Mouse (Mus musculus): Measurements from ENCODE around the gene Spint4. TPM values are rescaled to one million over a fixed set of nuclear protein-coding genes. Genes with fewer than 3 reads are reported as not detected.
A peak's percentile ranks its signal among the peaks of the same experiment; 100 is the strongest.

The Spint4 gene
- polyA plus RNA-seq, 1 experiment from 2014 or later = not detected

DNA sequence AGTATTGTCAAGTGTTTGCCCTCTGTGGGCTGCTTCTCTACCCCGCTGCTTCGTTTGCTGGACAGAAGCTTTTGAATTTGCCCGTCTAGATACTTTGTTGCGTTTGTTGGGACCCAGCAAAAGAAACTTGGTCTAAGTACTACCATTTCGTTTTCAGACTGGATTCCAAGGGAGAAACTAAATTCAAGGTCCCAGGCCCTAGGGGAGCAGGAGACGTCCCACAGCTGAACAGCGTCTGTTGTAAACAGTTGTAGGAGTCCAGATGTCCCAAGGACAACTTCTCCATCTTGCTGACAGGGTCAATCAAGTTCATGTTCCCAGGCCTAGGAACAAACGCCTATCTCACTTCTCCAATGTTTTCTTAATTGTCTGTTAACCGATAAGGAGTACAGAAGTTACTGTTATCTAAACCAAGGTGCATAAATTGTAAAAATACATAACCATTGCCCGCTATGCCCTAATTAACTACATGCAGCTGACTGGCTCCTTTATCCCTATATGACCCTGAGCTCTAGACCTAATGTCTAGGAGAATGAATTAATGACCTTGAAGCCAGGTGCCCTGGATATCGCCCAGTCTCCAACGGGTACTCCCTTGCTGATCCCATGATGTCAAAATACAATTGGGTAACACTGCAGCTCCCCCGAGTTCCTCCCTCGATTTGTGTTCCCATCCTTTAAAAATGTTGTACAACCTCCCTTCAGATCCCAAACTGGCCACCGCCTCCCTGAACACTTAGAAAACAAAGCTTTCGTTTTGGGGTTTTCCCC, 21.2 kb upstream of the Spint4 start:
- H3K9ac ChIP-seq (ENCODE audit: low read length) = no peak overlapping the region
- DNase-seq (ENCODE audit: low spot score) (no peak), ATAC-seq (ENCODE audit: insufficient number of reproducible peaks, low FRiP score, low TSS enrichment, low read depth) (no peak)
- H3K27ac ChIP-seq (replicated peaks; ENCODE audit: low read depth, low read length) = no peak overlapping the region
- no peaks in the 10 kb centered on the region for H3K4me1 ChIP-seq (ENCODE audit: control insufficient read depth, insufficient read depth, low read length)
- no peaks in the 10 kb centered on the region for H3K36me3 ChIP-seq (ENCODE audit: control insufficient read depth, insufficient read depth, low read length)
- H3K9me3 ChIP-seq (ENCODE audit: control insufficient read depth, low read length) = no peaks in the 10 kb centered on the region
- no peak overlapping the region for H3K4me2 ChIP-seq (ENCODE audit: low read depth, severe bottlenecking)
- WGBS = 86% methylated on average over 16 of the region's 16 CpGs
- H3K27me3 ChIP-seq (ENCODE audit: control insufficient read depth, insufficient read depth, low read length) = no peaks in the 10 kb centered on the region
- no peak overlapping the region for H3K4me3 ChIP-seq (ENCODE audit: low read depth, low read length)

- H3K27me3 ChIP-seq (ENCODE audit: control insufficient read depth, insufficient read depth, low read length) = no peaks in the 10 kb centered on the region
- DNase-seq (ENCODE audit: low spot score) (peak; percentile 81), ATAC-seq (ENCODE audit: insufficient number of reproducible peaks, low FRiP score, low TSS enrichment, low read depth) (peak; percentile 47; the same call in 1 of the 2 replicates)
- no peaks in the 10 kb centered on the region for H3K9me3 ChIP-seq (ENCODE audit: control insufficient read depth, low read length)
- H3K4me3 ChIP-seq (ENCODE audit: low read depth, low read length) = no peak overlapping the region
- no peak overlapping the region for H3K27ac ChIP-seq (replicated peaks; ENCODE audit: low read depth, low read length)
- H3K4me1 ChIP-seq (ENCODE audit: control insufficient read depth, insufficient read depth, low read length) = no peaks in the 10 kb centered on the region
- peak overlapping the region; percentile 45 for H3K4me2 ChIP-seq (ENCODE audit: low read depth, severe bottlenecking)
- WGBS = 20% methylated on average over 19 of the region's 19 CpGs
- no peaks in the 10 kb centered on the region for H3K36me3 ChIP-seq (ENCODE audit: control insufficient read depth, insufficient read depth, low read length)
- H3K9ac ChIP-seq (ENCODE audit: low read length) = no peak overlapping the region
Measured at GRCm38 (mm10) chr2:164678848-164679625, 19.3 kb upstream of the Spint4 start.

DNA sequence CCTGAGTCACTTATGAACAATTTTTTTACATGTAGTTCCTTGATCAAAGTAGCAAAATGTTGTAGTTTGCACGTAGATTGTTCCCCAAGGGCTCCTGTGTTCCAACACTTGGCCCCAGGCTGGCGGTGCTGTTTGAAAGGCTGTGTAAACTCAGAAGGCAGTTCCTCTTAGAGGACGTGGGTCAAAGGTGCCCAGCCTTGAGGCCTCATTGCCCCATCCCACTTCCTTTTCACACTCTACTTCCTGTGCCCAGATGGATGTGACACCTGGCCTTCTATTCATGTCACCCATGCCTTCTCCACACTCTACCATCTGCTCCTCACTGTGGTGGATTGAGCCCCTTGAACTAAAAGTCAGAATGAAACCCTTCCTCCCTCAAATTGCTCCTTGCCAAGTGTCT, 18.4 kb upstream of the Spint4 start:
- 32% methylated on average over 3 of the region's 3 CpGs for WGBS

DNA sequence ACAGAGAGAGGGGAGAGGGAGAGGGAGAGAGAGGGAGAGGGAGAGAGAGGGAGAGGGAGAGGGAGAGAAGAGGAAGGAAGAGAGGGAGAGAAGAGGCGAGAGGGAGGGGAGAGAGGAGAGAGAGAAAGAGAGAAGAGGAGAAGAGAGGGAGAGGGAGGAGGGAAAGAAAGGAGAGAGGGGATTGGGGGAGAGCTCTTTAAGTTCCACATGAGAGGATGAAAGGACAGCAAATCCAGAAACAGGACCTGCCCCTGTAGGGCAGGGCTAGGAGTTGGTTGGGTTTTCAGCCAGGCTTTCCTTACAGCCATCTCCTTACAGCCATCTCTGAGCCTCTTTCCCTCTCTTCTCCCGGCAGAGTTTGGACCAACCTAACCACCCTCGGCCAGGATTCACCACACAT, 13.5 kb upstream of the Spint4 start, which contains the start of gene Wfdc13:
TSS of gene Wfdc13 (plus strand) at position 301 of the 400 bp plus-strand sequence.
- H3K4me3 ChIP-seq (ENCODE audit: low read depth, low read length) = no peak within 1 kb of the TSS
- H3K27ac ChIP-seq (replicated peaks; ENCODE audit: low read depth, low read length) = no peak within 1 kb of the TSS
- no peaks in the 10 kb centered on the region for H3K36me3 ChIP-seq (ENCODE audit: control insufficient read depth, insufficient read depth, low read length)
- WGBS = 69% methylated on average over 3 of the region's 3 CpGs
- no peaks in the 10 kb centered on the region for H3K9me3 ChIP-seq (ENCODE audit: control insufficient read depth, low read length)
- H3K4me1 ChIP-seq (ENCODE audit: control insufficient read depth, insufficient read depth, low read length) = no peaks in the 10 kb centered on the region
- H3K9ac ChIP-seq (ENCODE audit: low read length) = no peak within 1 kb of the TSS
- DNase-seq (ENCODE audit: low spot score) = no peak
- H3K4me2 ChIP-seq (ENCODE audit: low read depth, severe bottlenecking) = no peak within 1 kb of the TSS
- H3K27me3 ChIP-seq (ENCODE audit: control insufficient read depth, insufficient read depth, low read length) = no peaks in the 10 kb centered on the region
- ATAC-seq (ENCODE audit: insufficient number of reproducible peaks, low FRiP score, low TSS enrichment, low read depth) = no peak

More for the DNA sequence above, 18.4 kb upstream of the Spint4 start:
- no peak overlapping the region for H3K9ac ChIP-seq (ENCODE audit: low read length)
- H3K36me3 ChIP-seq (ENCODE audit: control insufficient read depth, insufficient read depth, low read length) = no peaks in the 10 kb centered on the region
- H3K4me2 ChIP-seq (ENCODE audit: low read depth, severe bottlenecking) = no peak overlapping the region
- H3K27ac ChIP-seq (replicated peaks; ENCODE audit: low read depth, low read length) = no peak overlapping the region
- ATAC-seq (ENCODE audit: insufficient number of reproducible peaks, low FRiP score, low TSS enrichment, low read depth) (no peak), DNase-seq (ENCODE audit: low spot score) (no peak)
- no peaks in the 10 kb centered on the region for H3K27me3 ChIP-seq (ENCODE audit: control insufficient read depth, insufficient read depth, low read length)
- no peaks in the 10 kb centered on the region for H3K4me1 ChIP-seq (ENCODE audit: control insufficient read depth, insufficient read depth, low read length)
- H3K4me3 ChIP-seq (ENCODE audit: low read depth, low read length) = no peak overlapping the region
- no peaks in the 10 kb centered on the region for H3K9me3 ChIP-seq (ENCODE audit: control insufficient read depth, low read length)

DNA sequence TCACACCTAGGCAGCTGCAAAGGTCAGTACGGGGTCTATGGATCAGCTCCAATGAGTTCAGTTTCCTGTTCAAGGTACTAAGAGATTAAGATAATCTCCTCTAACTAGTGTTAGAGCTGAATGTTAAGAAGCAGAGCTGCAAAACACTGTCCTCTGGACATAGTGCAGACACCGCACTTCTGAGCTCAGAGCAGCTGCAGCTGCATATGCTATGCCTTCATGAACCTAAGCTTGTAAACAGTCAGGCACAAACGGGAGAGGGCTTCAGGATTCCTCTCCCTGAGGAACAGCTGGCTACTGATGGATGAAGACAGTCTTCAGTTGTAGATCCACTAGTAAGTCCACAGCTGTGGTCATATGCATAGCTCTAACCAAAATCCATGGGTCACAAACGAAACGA, 2.7 kb downstream of the Spint4 start:
- no peak for DNase-seq (ENCODE audit: low spot score)
- Histone ChIP-seq H3K36me3 (ENCODE audit: control insufficient read depth, insufficient read depth, low read length) (no peaks in the 10 kb centered on the region), H3K9ac (ENCODE audit: low read length) (no peak overlapping the region), H3K9me3 (ENCODE audit: control insufficient read depth, low read length) (no peaks in the 10 kb centered on the region; the same call in 1 of the 2 replicates), H3K4me3 (ENCODE audit: low read depth, low read length) (no peak overlapping the region), H3K4me1 (ENCODE audit: control insufficient read depth, insufficient read depth, low read length) (no peaks in the 10 kb centered on the region), H3K4me2 (ENCODE audit: low read depth, severe bottlenecking) (no peak overlapping the region), H3K27ac (replicated peaks; ENCODE audit: low read depth, low read length) (no peak overlapping the region), H3K27me3 (ENCODE audit: control insufficient read depth, insufficient read depth, low read length) (no peaks in the 10 kb centered on the region)
- no peak for ATAC-seq (ENCODE audit: insufficient number of reproducible peaks, low FRiP score, low TSS enrichment, low read depth)
- WGBS = 77% methylated on average over 5 of the region's 5 CpGs

DNA sequence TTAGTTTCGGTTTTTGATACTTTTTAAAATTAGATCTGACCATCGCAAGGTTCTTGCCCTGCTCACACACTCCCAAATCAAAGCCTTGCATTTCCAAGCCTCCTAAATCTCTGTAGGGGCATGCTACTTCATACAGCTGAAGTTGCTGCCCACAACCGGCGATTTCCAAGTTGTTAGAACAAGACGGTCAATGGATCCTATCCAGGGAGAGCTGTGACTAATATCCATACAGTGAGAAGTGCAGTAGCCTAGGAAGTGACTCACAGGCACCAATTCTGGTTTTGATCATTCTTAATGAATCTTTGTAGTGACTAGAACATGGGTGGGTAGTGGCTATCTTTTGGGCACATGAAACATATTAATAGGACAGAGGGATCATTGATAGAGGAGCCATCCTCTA, 3.5 kb downstream of the Spint4 start:
- no peaks in the 10 kb centered on the region; the same call in 1 of the 2 replicates for H3K9me3 ChIP-seq (ENCODE audit: control insufficient read depth, low read length)
- H3K4me3 ChIP-seq (ENCODE audit: low read depth, low read length) = no peak overlapping the region
- H3K27me3 ChIP-seq (ENCODE audit: control insufficient read depth, insufficient read depth, low read length) = no peaks in the 10 kb centered on the region
- DNase-seq (ENCODE audit: low spot score) (no peak), ATAC-seq (ENCODE audit: insufficient number of reproducible peaks, low FRiP score, low TSS enrichment, low read depth) (no peak)
- H3K36me3 ChIP-seq (ENCODE audit: control insufficient read depth, insufficient read depth, low read length) = no peaks in the 10 kb centered on the region
- no peaks in the 10 kb centered on the region for H3K4me1 ChIP-seq (ENCODE audit: control insufficient read depth, insufficient read depth, low read length)
- 89% methylated on average over 5 of the region's 5 CpGs for WGBS
- H3K27ac ChIP-seq (replicated peaks; ENCODE audit: low read depth, low read length) = no peak overlapping the region
- H3K9ac ChIP-seq (ENCODE audit: low read length) = no peak overlapping the region
- H3K4me2 ChIP-seq (ENCODE audit: low read depth, severe bottlenecking) = no peak overlapping the region

- H3K4me2 ChIP-seq (ENCODE audit: low read depth, severe bottlenecking) = no peak overlapping the region
- 78% methylated on average over 5 of the region's 5 CpGs for WGBS
- H3K27ac ChIP-seq (replicated peaks; ENCODE audit: low read depth, low read length) = no peak overlapping the region
- no peak overlapping the region for H3K4me3 ChIP-seq (ENCODE audit: low read depth, low read length)
- no peaks in the 10 kb centered on the region; the same call in 1 of the 2 replicates for H3K9me3 ChIP-seq (ENCODE audit: control insufficient read depth, low read length)
- H3K4me1 ChIP-seq (ENCODE audit: control insufficient read depth, insufficient read depth, low read length) = no peaks in the 10 kb centered on the region
- no peaks in the 10 kb centered on the region for H3K27me3 ChIP-seq (ENCODE audit: control insufficient read depth, insufficient read depth, low read length)
- no peak overlapping the region for H3K9ac ChIP-seq (ENCODE audit: low read length)
- H3K36me3 ChIP-seq (ENCODE audit: control insufficient read depth, insufficient read depth, low read length) = no peaks in the 10 kb centered on the region
- DNase-seq (ENCODE audit: low spot score) (no peak), ATAC-seq (ENCODE audit: insufficient number of reproducible peaks, low FRiP score, low TSS enrichment, low read depth) (no peak)
Measured at GRCm38 (mm10) chr2:164704235-164704634, 5.9 kb downstream of the Spint4 start.

GRCm38 (mm10) chr2:164705328-164705727, 7.0 kb downstream of the Spint4 start:
- H3K36me3 ChIP-seq (ENCODE audit: control insufficient read depth, insufficient read depth, low read length) = no peaks in the 10 kb centered on the region
- no peak for DNase-seq (ENCODE audit: low spot score)
- ATAC-seq (ENCODE audit: insufficient number of reproducible peaks, low FRiP score, low TSS enrichment, low read depth) = no peak
- no peak overlapping the region for H3K4me2 ChIP-seq (ENCODE audit: low read depth, severe bottlenecking)
- no peak overlapping the region for H3K9ac ChIP-seq (ENCODE audit: low read length)
- 96% methylated on average over 6 of the region's 6 CpGs for WGBS
- no peak overlapping the region for H3K4me3 ChIP-seq (ENCODE audit: low read depth, low read length)
- no peaks in the 10 kb centered on the region for H3K27me3 ChIP-seq (ENCODE audit: control insufficient read depth, insufficient read depth, low read length)
- no peak overlapping the region for H3K27ac ChIP-seq (replicated peaks; ENCODE audit: low read depth, low read length)
- no peaks in the 10 kb centered on the region for H3K4me1 ChIP-seq (ENCODE audit: control insufficient read depth, insufficient read depth, low read length)
- no peaks in the 10 kb centered on the region; the same call in 1 of the 2 replicates for H3K9me3 ChIP-seq (ENCODE audit: control insufficient read depth, low read length)
